Mouse (Mus musculus): ENCODE results near the gene Mprip. TPM values are rescaled to one million over a fixed set of nuclear protein-coding genes. Genes with fewer than 3 reads are reported as not detected.

Gene Mprip
- polyA plus RNA-seq, 1 experiment, result 221 TPM

DNA sequence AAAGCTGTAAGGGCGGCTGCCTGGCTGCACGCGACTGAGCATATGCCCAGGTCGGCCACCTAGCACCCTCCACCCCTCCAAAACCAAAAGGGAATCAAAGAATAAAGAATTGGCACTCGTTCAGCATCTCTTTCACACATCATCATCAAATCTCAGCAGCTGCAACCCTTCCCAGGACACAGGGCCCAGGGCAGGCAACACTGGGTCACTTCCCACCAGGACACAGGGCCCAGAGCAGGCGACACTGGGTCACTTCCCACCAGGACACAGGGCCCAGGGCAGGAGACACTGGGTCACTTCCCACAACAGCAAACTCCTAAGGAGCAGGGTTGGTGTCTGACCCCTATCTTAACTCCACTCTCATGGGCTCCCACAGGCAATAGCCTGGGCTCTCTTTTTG, 132.3 kb downstream of the Mprip start:
- TF ChIP-seq CTCF (IDR thresholded peaks at IDR 0.05; ENCODE audit: borderline replicate concordance, control insufficient read depth, extremely low read depth, insufficient read depth, low read length, poor library complexity), result no peak
- no peak for TF ChIP-seq POLR2A (IDR thresholded peaks at IDR 0.05; ENCODE audit: control insufficient read depth, extremely low read depth, insufficient read depth, low read length, poor library complexity)
- peaks cover 47% of the 10 kb centered on the region for H3K36me3 ChIP-seq (ENCODE audit: control insufficient read depth, insufficient read depth, low read length)
- DNase-seq, result no peak
- no peaks in the 10 kb centered on the region for H3K27me3 ChIP-seq (ENCODE audit: control insufficient read depth, insufficient read depth, low read length)
- no peak overlapping the region for H3K4me3 ChIP-seq (ENCODE audit: control insufficient read depth, insufficient read depth, low read length)
- H3K27ac ChIP-seq (ENCODE audit: control insufficient read depth, insufficient read depth, low read length), result no peak overlapping the region
- H3K4me1 ChIP-seq (replicated peaks; ENCODE audit: control insufficient read depth, insufficient read depth, low read length), result no peaks in the 10 kb centered on the region
- WGBS, result 96% methylated on average over 6 of the region's 6 CpGs

DNA sequence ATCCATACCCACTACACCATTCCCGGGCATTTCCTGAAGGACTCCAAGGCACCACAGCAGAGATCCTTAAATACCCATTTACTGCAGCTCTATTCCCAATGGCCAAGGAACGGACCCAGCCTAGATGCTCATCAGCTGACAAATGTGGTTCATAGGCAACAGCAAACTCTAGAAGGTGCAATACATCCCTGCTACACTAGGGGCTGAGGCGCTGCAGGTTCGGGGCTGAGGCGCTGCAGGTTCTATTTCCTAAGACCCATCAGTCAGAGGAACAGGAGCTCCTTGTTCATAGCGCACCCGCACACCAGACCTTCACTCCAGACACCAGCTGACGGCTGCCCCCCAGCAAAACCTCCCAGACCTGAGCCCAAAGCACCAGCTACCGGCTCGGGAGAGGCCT, 139.3 kb downstream of the Mprip start:
- Histone ChIP-seq H3K27me3 (ENCODE audit: control insufficient read depth, insufficient read depth, low read length) (no peaks in the 10 kb centered on the region), H3K36me3 (ENCODE audit: control insufficient read depth, insufficient read depth, low read length) (peaks cover 71% of the 10 kb centered on the region), H3K4me1 (replicated peaks; ENCODE audit: control insufficient read depth, insufficient read depth, low read length) (no peaks in the 10 kb centered on the region), H3K4me3 (ENCODE audit: control insufficient read depth, insufficient read depth, low read length) (no peak overlapping the region), H3K27ac (ENCODE audit: control insufficient read depth, insufficient read depth, low read length) (no peak overlapping the region)
- no peak for TF ChIP-seq POLR2A (IDR thresholded peaks at IDR 0.05; ENCODE audit: control insufficient read depth, extremely low read depth, insufficient read depth, low read length, poor library complexity)
- 97% methylated on average over 10 of the region's 10 CpGs for WGBS
- no peak for DNase-seq

DNA sequence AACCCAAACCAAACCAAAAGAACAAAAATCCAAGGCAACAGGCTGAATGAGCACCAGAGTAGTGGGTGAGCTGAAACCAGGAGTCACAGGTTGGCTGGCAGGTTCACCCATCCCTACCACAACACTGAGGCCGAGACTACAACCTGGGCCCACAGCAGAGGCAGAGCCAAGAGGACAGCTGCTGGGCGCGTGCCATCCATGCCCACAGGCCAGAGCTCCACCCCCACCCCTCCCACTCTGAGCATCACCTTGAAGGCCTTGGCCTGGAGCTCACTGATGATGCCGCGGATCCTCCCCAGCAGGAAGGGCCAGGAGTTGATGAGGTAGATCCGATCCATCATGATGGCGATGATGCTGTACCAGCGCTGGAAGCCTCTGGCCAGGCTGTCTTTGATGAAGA, 140.8 kb downstream of the Mprip start:
- WGBS, result 97% methylated on average over 8 of the region's 8 CpGs
- TF ChIP-seq CTCF (IDR thresholded peaks at IDR 0.05; ENCODE audit: borderline replicate concordance, control insufficient read depth, extremely low read depth, insufficient read depth, low read length, poor library complexity), result no peak
- no peak for TF ChIP-seq POLR2A (IDR thresholded peaks at IDR 0.05; ENCODE audit: control insufficient read depth, extremely low read depth, insufficient read depth, low read length, poor library complexity)
- Histone ChIP-seq H3K4me1 (replicated peaks; ENCODE audit: control insufficient read depth, insufficient read depth, low read length) (no peaks in the 10 kb centered on the region), H3K4me3 (ENCODE audit: control insufficient read depth, insufficient read depth, low read length) (no peak overlapping the region), H3K36me3 (ENCODE audit: control insufficient read depth, insufficient read depth, low read length) (peaks cover 66% of the 10 kb centered on the region), H3K27me3 (ENCODE audit: control insufficient read depth, insufficient read depth, low read length) (no peaks in the 10 kb centered on the region), H3K27ac (ENCODE audit: control insufficient read depth, insufficient read depth, low read length) (no peak overlapping the region)
- no peak for DNase-seq

DNA sequence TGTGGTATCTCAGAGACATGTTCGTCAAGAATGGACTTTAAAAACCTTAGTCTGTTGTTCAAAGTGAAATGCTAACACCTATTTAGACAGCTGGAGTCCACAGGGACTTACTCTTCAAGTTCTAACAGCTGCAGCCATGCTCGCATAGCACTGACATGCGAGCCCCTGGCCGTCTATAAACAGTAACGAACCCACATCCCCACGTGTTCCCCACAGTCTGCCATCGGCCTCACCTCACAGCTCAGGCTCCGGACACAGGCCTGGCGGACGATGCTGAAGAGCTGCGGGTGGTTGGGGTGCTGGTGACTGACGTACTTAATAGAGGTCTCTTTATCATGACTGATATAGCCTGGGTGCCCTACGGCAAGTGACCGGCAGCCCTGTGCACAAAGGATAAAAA, 142.4 kb downstream of the Mprip start:
- H3K4me3 ChIP-seq (ENCODE audit: control insufficient read depth, insufficient read depth, low read length), result no peak overlapping the region

DNA sequence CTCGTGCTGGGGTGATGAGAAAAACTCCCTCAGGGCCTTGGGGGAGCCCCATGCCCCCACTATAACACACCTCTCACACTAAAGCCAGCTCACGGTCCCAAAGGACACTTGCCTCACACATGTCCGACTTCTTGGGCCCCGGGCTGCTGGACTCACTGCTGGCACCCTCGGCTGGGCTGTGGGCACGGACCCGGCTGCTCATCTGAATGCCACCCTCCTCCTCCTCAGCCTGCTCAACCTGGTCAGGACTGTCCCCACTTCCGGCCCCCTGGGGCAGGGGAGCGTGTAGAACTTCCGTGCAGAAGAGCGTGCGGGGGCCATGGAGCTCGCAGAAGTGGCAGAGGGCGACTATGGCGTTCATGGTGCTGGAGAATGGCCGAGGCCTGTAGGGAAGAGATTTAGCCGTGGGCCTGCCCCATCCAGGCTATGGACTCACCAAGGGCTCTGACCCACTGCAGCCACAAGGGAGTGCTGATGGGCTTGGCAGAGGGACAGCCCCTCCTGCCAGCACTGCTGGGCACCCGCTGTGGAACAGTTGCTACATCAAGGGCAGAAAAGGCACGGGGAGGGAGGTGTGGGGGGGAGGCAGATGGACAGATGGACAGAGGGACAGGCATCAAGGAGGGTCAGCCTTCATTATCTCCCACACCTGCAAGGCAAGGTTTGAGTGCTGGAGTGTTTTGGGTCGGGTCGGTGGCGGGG, 143.5 kb downstream of the Mprip start:
- no peak for DNase-seq
- Histone ChIP-seq H3K36me3 (ENCODE audit: control insufficient read depth, insufficient read depth, low read length) (peaks cover 47% of the 10 kb centered on the region), H3K27me3 (ENCODE audit: control insufficient read depth, insufficient read depth, low read length) (no peaks in the 10 kb centered on the region), H3K4me3 (ENCODE audit: control insufficient read depth, insufficient read depth, low read length) (no peak overlapping the region), H3K4me1 (replicated peaks; ENCODE audit: control insufficient read depth, insufficient read depth, low read length) (peaks cover 6% of the 10 kb centered on the region), H3K27ac (ENCODE audit: control insufficient read depth, insufficient read depth, low read length) (no peak overlapping the region)
- TF ChIP-seq CTCF (IDR thresholded peaks at IDR 0.05; ENCODE audit: borderline replicate concordance, control insufficient read depth, extremely low read depth, insufficient read depth, low read length, poor library complexity), result no peak
- no peak for TF ChIP-seq POLR2A (IDR thresholded peaks at IDR 0.05; ENCODE audit: control insufficient read depth, extremely low read depth, insufficient read depth, low read length, poor library complexity)
- WGBS, result 98% methylated on average over 22 of the region's 22 CpGs

More for the DNA sequence above, 142.4 kb downstream of the Mprip start:
- WGBS, result 97% methylated on average over 14 of the region's 14 CpGs
- TF ChIP-seq POLR2A (IDR thresholded peaks at IDR 0.05; ENCODE audit: control insufficient read depth, extremely low read depth, insufficient read depth, low read length, poor library complexity), result no peak
- TF ChIP-seq CTCF (IDR thresholded peaks at IDR 0.05; ENCODE audit: borderline replicate concordance, control insufficient read depth, extremely low read depth, insufficient read depth, low read length, poor library complexity), result no peak
- DNase-seq, result no peak
- peaks cover 58% of the 10 kb centered on the region for H3K36me3 ChIP-seq (ENCODE audit: control insufficient read depth, insufficient read depth, low read length)
- peaks cover 2% of the 10 kb centered on the region for H3K4me1 ChIP-seq (replicated peaks; ENCODE audit: control insufficient read depth, insufficient read depth, low read length)
- H3K27me3 ChIP-seq (ENCODE audit: control insufficient read depth, insufficient read depth, low read length), result no peaks in the 10 kb centered on the region
- H3K27ac ChIP-seq (ENCODE audit: control insufficient read depth, insufficient read depth, low read length), result no peak overlapping the region

DNA sequence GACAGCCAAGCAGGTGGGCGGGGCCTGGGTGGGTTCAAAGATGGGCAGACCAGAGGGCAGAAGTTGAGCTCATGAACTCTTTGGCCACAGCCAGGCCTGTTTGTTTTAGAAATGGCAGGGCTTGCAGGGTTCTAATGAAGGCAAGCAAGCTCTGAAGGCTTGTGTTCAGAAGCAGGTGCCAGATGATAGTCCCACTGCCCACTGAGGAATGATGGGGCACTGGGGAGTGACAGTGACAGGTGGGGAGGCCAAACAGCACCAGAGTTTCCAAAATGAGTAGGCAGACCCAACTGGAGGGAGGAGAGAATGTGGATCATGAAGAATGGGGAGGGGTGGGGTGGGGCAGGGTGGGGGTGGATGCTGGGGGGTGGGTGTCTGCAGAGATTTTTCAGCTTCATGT, 144.2 kb downstream of the Mprip start:
- Histone ChIP-seq H3K27me3 (ENCODE audit: control insufficient read depth, insufficient read depth, low read length) (no peaks in the 10 kb centered on the region), H3K27ac (ENCODE audit: control insufficient read depth, insufficient read depth, low read length) (no peak overlapping the region), H3K4me3 (ENCODE audit: control insufficient read depth, insufficient read depth, low read length) (no peak overlapping the region), H3K4me1 (replicated peaks; ENCODE audit: control insufficient read depth, insufficient read depth, low read length) (peaks cover 6% of the 10 kb centered on the region), H3K36me3 (ENCODE audit: control insufficient read depth, insufficient read depth, low read length) (peaks cover 41% of the 10 kb centered on the region)
- TF ChIP-seq CTCF (IDR thresholded peaks at IDR 0.05; ENCODE audit: borderline replicate concordance, control insufficient read depth, extremely low read depth, insufficient read depth, low read length, poor library complexity) (no peak), POLR2A (IDR thresholded peaks at IDR 0.05; ENCODE audit: control insufficient read depth, extremely low read depth, insufficient read depth, low read length, poor library complexity) (no peak)
- WGBS, result 100% methylated on average over 1 of the region's 1 CpGs
- DNase-seq, result no peak

DNA sequence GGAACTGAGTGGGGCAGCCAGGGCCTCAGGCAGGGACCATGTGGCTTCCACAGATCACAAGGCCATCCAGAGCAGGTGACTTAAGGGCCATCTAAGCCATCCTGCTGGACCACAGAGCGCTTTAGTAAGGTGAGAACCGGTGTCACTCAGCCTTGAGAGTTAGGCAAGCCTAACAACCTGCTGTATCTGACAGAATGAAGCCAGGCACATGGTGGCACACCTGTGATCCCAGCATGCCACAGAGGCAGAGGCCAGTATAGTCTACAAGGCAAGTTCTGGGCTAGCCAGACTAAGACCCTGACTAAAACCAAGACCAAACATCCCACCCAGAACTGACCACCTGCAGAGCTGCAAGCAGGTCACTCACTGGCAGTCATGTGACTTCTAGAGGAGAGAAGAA, 144.6 kb downstream of the Mprip start:
- Histone ChIP-seq H3K36me3 (ENCODE audit: control insufficient read depth, insufficient read depth, low read length) (peaks cover 37% of the 10 kb centered on the region), H3K4me3 (ENCODE audit: control insufficient read depth, insufficient read depth, low read length) (no peak overlapping the region), H3K4me1 (replicated peaks; ENCODE audit: control insufficient read depth, insufficient read depth, low read length) (peaks cover 6% of the 10 kb centered on the region), H3K27ac (ENCODE audit: control insufficient read depth, insufficient read depth, low read length) (no peak overlapping the region), H3K27me3 (ENCODE audit: control insufficient read depth, insufficient read depth, low read length) (no peaks in the 10 kb centered on the region)
- no peak for DNase-seq
- WGBS, result 92% methylated on average over 2 of the region's 2 CpGs
- no peak for TF ChIP-seq POLR2A (IDR thresholded peaks at IDR 0.05; ENCODE audit: control insufficient read depth, extremely low read depth, insufficient read depth, low read length, poor library complexity)
- no peak for TF ChIP-seq CTCF (IDR thresholded peaks at IDR 0.05; ENCODE audit: borderline replicate concordance, control insufficient read depth, extremely low read depth, insufficient read depth, low read length, poor library complexity)

All from thymus, adult 2 months (tissue).